12 mouse cellular contexts compared by ENCODE assay signal in genomic region chr15:99039996-99040919, GRCm38 (mm10). TPM values are rescaled to one million over a fixed set of nuclear protein-coding genes. Genes with fewer than 3 reads are reported as not detected.
DNase-seq lines count a peak whose midpoint lies in the region; ATAC-seq and TF ChIP-seq lines count a peak whose summit lies in the region.
"Had no signal": no experiment of that assay in that cellular context is flagged by ENCODE, and none has a peak within 500 bp of the region (broad histone marks: within the 10 kb centered on the region; RNA-seq: fewer than 3 reads in every experiment).

No protein-coding gene starts in this region.

- peak; percentile 29 for TF ChIP-seq CTCF in liver, adult 2 months (IDR thresholded peaks at IDR 0.05; ENCODE audit: low read depth, low read length)

- TF ChIP-seq POLR2A in liver, adult 2 months (IDR thresholded peaks at IDR 0.05; ENCODE audit: extremely low read depth, insufficient read depth, low read length) = no peak

- H3K27me3 ChIP-seq in embryonic facial prominence, embryonic 12.5 days = no peaks in the 10 kb centered on the region
- H3K27me3 ChIP-seq in embryonic facial prominence, embryonic 10.5 days (replicated peaks; ENCODE audit: low read depth, poor library complexity, severe bottlenecking) = peaks cover 7% of the 10 kb centered on the region; the same call in 1 of the 2 replicates
- no peaks in the 10 kb centered on the region for H3K27me3 ChIP-seq in liver, adult 2 months (ENCODE audit: control insufficient read depth, insufficient read depth, low read length)
- peaks cover 22% of the 10 kb centered on the region for H3K27me3 ChIP-seq in liver, embryonic 12.5 days (replicated peaks)
- H3K27me3 ChIP-seq: hindbrain, embryonic 15.5 days; neural tube, embryonic 15.5 days had no signal

- no peaks in the 10 kb centered on the region for H3K79me2 ChIP-seq in liver, adult 2 months (ENCODE audit: control insufficient read depth, insufficient read depth, low read length)

- H3K4me2 ChIP-seq in embryonic facial prominence, embryonic 12.5 days (replicated peaks) = no peak overlapping the region
- H3K4me2 ChIP-seq in liver, embryonic 12.5 days = no peak overlapping the region
- H3K4me2 ChIP-seq: hindbrain, embryonic 15.5 days; neural tube, embryonic 15.5 days had no signal

- no peaks in the 10 kb centered on the region for H3K9me3 ChIP-seq in embryonic facial prominence, embryonic 12.5 days
- no peaks in the 10 kb centered on the region for H3K9me3 ChIP-seq in embryonic facial prominence, embryonic 10.5 days
- H3K9me3 ChIP-seq in liver, embryonic 12.5 days (replicated peaks) = no peaks in the 10 kb centered on the region
- H3K9me3 ChIP-seq: hindbrain, embryonic 15.5 days; neural tube, embryonic 15.5 days had no signal

- DNase-seq in embryonic facial prominence, embryonic 10.5 days (ENCODE audit: low spot score) = no peak
- DNase-seq in liver, adult 2 months (ENCODE audit: extremely low read depth, low read depth, low spot score) = no peak
- DNase-seq in MEL-GATA-1-ER (ENCODE audit: extremely low read depth, low read depth) = peak; percentile 39
- no peak for DNase-seq in urinary bladder, adult 18-20 months (ENCODE audit: low spot score in 2 of 2)
- no peak for DNase-seq in left cerebral cortex, adult 11 months (ENCODE audit: low spot score)
- DNase-seq: layer of hippocampus, adult 9-11 months had no signal

- 70% methylated on average over 26 of the region's 26 CpGs for WGBS in embryonic facial prominence, embryonic 12.5 days
- WGBS in embryonic facial prominence, embryonic 10.5 days = 68% methylated on average over 26 of the region's 26 CpGs
- 77% methylated on average over 26 of the region's 26 CpGs for WGBS in liver, adult 2 months
- WGBS in liver, embryonic 12.5 days (ENCODE audit: insufficient replicate concordance) = 44% methylated on average over 26 of the region's 26 CpGs

- H3K4me3 ChIP-seq in embryonic facial prominence, embryonic 12.5 days = no peak overlapping the region
- no peak overlapping the region for H3K4me3 ChIP-seq in embryonic facial prominence, embryonic 10.5 days
- H3K4me3 ChIP-seq in liver, adult 2 months (ENCODE audit: insufficient read depth, low read depth, low read length) = no peak overlapping the region
- no peak overlapping the region for H3K4me3 ChIP-seq in liver, embryonic 12.5 days
- H3K4me3 ChIP-seq: hindbrain, embryonic 15.5 days; neural tube, embryonic 15.5 days had no signal

- H3K27ac ChIP-seq in embryonic facial prominence, embryonic 12.5 days = 0 out of 2 replicates have a peak overlapping the region, but pooled peaks have one; percentile 17
- H3K27ac ChIP-seq in embryonic facial prominence, embryonic 10.5 days (replicated peaks) = no peak overlapping the region
- no peak overlapping the region for H3K27ac ChIP-seq in liver, adult 2 months (replicated peaks; ENCODE audit: insufficient read depth, low read depth, low read length)
- no peak overlapping the region for H3K27ac ChIP-seq in liver, embryonic 12.5 days
- H3K27ac ChIP-seq: hindbrain, embryonic 15.5 days; neural tube, embryonic 15.5 days had no signal

- peaks cover 22% of the 10 kb centered on the region for H3K36me3 ChIP-seq in embryonic facial prominence, embryonic 12.5 days
- H3K36me3 ChIP-seq in embryonic facial prominence, embryonic 10.5 days (replicated peaks) = peaks cover 29% of the 10 kb centered on the region
- H3K36me3 ChIP-seq in liver, adult 2 months (ENCODE audit: control insufficient read depth, insufficient read depth, low read length) = peaks cover 5% of the 10 kb centered on the region; the same call in 1 of the 2 replicates
- H3K36me3 ChIP-seq in liver, embryonic 12.5 days = peaks cover 31% of the 10 kb centered on the region
- H3K36me3 ChIP-seq: hindbrain, embryonic 15.5 days; neural tube, embryonic 15.5 days had no signal

- no peak for ATAC-seq in embryonic facial prominence, embryonic 12.5 days (ENCODE audit: insufficient number of reproducible peaks, insufficient read depth, low FRiP score, low TSS enrichment)
- ATAC-seq in liver, embryonic 12.5 days = no peak
- peak; percentile 73 for ATAC-seq in megakaryocyte, adult 5-6 weeks (ENCODE audit: poor library complexity, severe bottlenecking)

- H3K9ac ChIP-seq in embryonic facial prominence, embryonic 12.5 days = no peak overlapping the region
- H3K9ac ChIP-seq in liver, adult 2 months (ENCODE audit: low read depth, low read length) = no peak overlapping the region
- no peak overlapping the region for H3K9ac ChIP-seq in liver, embryonic 12.5 days
- H3K9ac ChIP-seq: hindbrain, embryonic 15.5 days; neural tube, embryonic 15.5 days had no signal

- 0 out of 2 replicates have a peak, but pooled peaks cover 7% of the 10 kb centered on the region for H3K4me1 ChIP-seq in embryonic facial prominence, embryonic 12.5 days
- peaks cover 15% of the 10 kb centered on the region for H3K4me1 ChIP-seq in embryonic facial prominence, embryonic 10.5 days
- peaks cover 39% of the 10 kb centered on the region for H3K4me1 ChIP-seq in liver, adult 2 months (ENCODE audit: control insufficient read depth, insufficient read depth, low read length)
- H3K4me1 ChIP-seq in liver, embryonic 12.5 days = peaks cover 19% of the 10 kb centered on the region

RNA-seq across cellular contexts. Expression of gene Tuba1c, which starts 10.6 kb away (rescaled TPM):
- polyA plus RNA-seq in embryonic facial prominence, embryonic 12.5 days (2016; fragmentation: Nextera tagmentation; extraction: Ambion mirVana) = 98.8 and 103 TPM in 2 replicates
- 141 and 144 TPM in 2 replicates for polyA plus RNA-seq in embryonic facial prominence, embryonic 10.5 days (2016; fragmentation: Nextera tagmentation; extraction: Ambion mirVana)
- 60.9 and 85.4 TPM in 2 replicates for total RNA-seq in liver, adult 2 months (2014; rRNA removed)
- polyA plus RNA-seq in liver, adult 2 months (2012; rRNA removed) = 281 and 339 TPM in 2 replicates
- polyA plus RNA-seq in liver, embryonic 12.5 days (2016; fragmentation: Nextera tagmentation; extraction: Ambion mirVana) = 242 and 244 TPM in 2 replicates
- total RNA-seq in megakaryocyte, adult 5-6 weeks (2015) = 232 and 270 TPM in 2 replicates
- total RNA-seq in megakaryocyte, adult 5-6 weeks (2017) = 124 and 128 TPM in 2 replicates

RNA-seq across cellular contexts. Expression of gene Prph, which starts 14.7 kb away (rescaled TPM):
- 35.6 and 50.9 TPM in 2 replicates for polyA plus RNA-seq in embryonic facial prominence, embryonic 12.5 days (2016; fragmentation: Nextera tagmentation; extraction: Ambion mirVana)
- polyA plus RNA-seq in embryonic facial prominence, embryonic 10.5 days (2016; fragmentation: Nextera tagmentation; extraction: Ambion mirVana) = 3.7 and 6.3 TPM in 2 replicates
- 0.07 and 0.09 TPM in 2 replicates for total RNA-seq in liver, adult 2 months (2014; rRNA removed)
- polyA plus RNA-seq in liver, adult 2 months (2012; rRNA removed) = 0.09 and 0.39 TPM in 2 replicates
- 0.35 and 0.89 TPM in 2 replicates for polyA plus RNA-seq in liver, embryonic 12.5 days (2016; fragmentation: Nextera tagmentation; extraction: Ambion mirVana)
- not detected in 2 replicates for total RNA-seq in megakaryocyte, adult 5-6 weeks (2015)
- total RNA-seq in megakaryocyte, adult 5-6 weeks (2017) = not detected in 2 replicates

RNA-seq across cellular contexts. Expression of gene Troap, which starts 34.1 kb away (rescaled TPM):
- polyA plus RNA-seq in embryonic facial prominence, embryonic 12.5 days (2016; fragmentation: Nextera tagmentation; extraction: Ambion mirVana) = 38.5 and 39.0 TPM in 2 replicates
- 49.8 and 53.1 TPM in 2 replicates for polyA plus RNA-seq in embryonic facial prominence, embryonic 10.5 days (2016; fragmentation: Nextera tagmentation; extraction: Ambion mirVana)
- total RNA-seq in liver, adult 2 months (2014; rRNA removed) = 0.34 TPM in 1 of 2 replicates, not detected in the other
- not detected in 2 replicates for polyA plus RNA-seq in liver, adult 2 months (2012; rRNA removed)
- 22.1 and 23.6 TPM in 2 replicates for polyA plus RNA-seq in liver, embryonic 12.5 days (2016; fragmentation: Nextera tagmentation; extraction: Ambion mirVana)
- total RNA-seq in megakaryocyte, adult 5-6 weeks (2015) = 27.1 and 37.2 TPM in 2 replicates
- 27.9 and 28.3 TPM in 2 replicates for total RNA-seq in megakaryocyte, adult 5-6 weeks (2017)

RNA-seq across cellular contexts. Expression of gene C1ql4, which starts 47.4 kb away (rescaled TPM):
- 0.42 and 0.46 TPM in 2 replicates for polyA plus RNA-seq in embryonic facial prominence, embryonic 12.5 days (2016; fragmentation: Nextera tagmentation; extraction: Ambion mirVana)
- 0.36 and 0.52 TPM in 2 replicates for polyA plus RNA-seq in embryonic facial prominence, embryonic 10.5 days (2016; fragmentation: Nextera tagmentation; extraction: Ambion mirVana)
- not detected in 2 replicates for total RNA-seq in liver, adult 2 months (2014; rRNA removed)
- 0.10 and 0.11 TPM in 2 replicates for polyA plus RNA-seq in liver, adult 2 months (2012; rRNA removed)
- polyA plus RNA-seq in liver, embryonic 12.5 days (2016; fragmentation: Nextera tagmentation; extraction: Ambion mirVana) = 0.13 TPM in 1 of 2 replicates, not detected in the other
- not detected in 2 replicates for total RNA-seq in megakaryocyte, adult 5-6 weeks (2015)
- total RNA-seq in megakaryocyte, adult 5-6 weeks (2017) = not detected in 2 replicates
- total RNA-seq: heart, adult 8-10 months had no signal

RNA-seq across cellular contexts. Expression of gene Dnajc22, which starts 52.7 kb away (rescaled TPM):
- 0.70 and 0.75 TPM in 2 replicates for polyA plus RNA-seq in embryonic facial prominence, embryonic 12.5 days (2016; fragmentation: Nextera tagmentation; extraction: Ambion mirVana)
- 1.1 and 1.6 TPM in 2 replicates for polyA plus RNA-seq in embryonic facial prominence, embryonic 10.5 days (2016; fragmentation: Nextera tagmentation; extraction: Ambion mirVana)
- 146 and 151 TPM in 2 replicates for total RNA-seq in liver, adult 2 months (2014; rRNA removed)
- 119 and 120 TPM in 2 replicates for polyA plus RNA-seq in liver, adult 2 months (2012; rRNA removed)
- 14.4 and 16.9 TPM in 2 replicates for polyA plus RNA-seq in liver, embryonic 12.5 days (2016; fragmentation: Nextera tagmentation; extraction: Ambion mirVana)
- not detected in 2 replicates for total RNA-seq in megakaryocyte, adult 5-6 weeks (2015)
- 0.11 TPM in 1 of 2 replicates, not detected in the other for total RNA-seq in megakaryocyte, adult 5-6 weeks (2017)

Comparison
In these comparisons a context has a peak if more than half of its experiments do, and no peak if none do; other contexts are left out.
1. RNA of gene Troap, which starts 34.1 kb away (polyA plus RNA-seq): 49.8 to 53.1 TPM in embryonic facial prominence, embryonic 10.5 days, 38.5 to 39.0 TPM in embryonic facial prominence, embryonic 12.5 days and 22.1 to 23.6 TPM in liver, embryonic 12.5 days; not detected in liver, adult 2 months; every median in the first group is over 10 times any median in the second.